Mouse (Mus musculus): ENCODE data around the gene Mrpl55. TPM values are rescaled to one million over a fixed set of nuclear protein-coding genes. Genes with fewer than 3 reads are reported as not detected.

The Mrpl55 gene
- total and polyA plus RNA-seq, 3 experiments = 68.5 to 75.5 TPM; not detected in 1

- TF ChIP-seq RAD21 (IDR thresholded peaks at IDR 0.05; ENCODE audit: low read depth, low read length) (no peak), ZMIZ1 (IDR thresholded peaks at IDR 0.05; ENCODE audit: low read depth, low read length) (no peak), SMC3 (IDR thresholded peaks at IDR 0.05; ENCODE audit: low read depth, low read length) (no peak), KAT2A (conservative IDR thresholded peaks at IDR 0.05; ENCODE audit: low read depth, low read length) (no peak), USF1 (IDR thresholded peaks at IDR 0.05; ENCODE audit: low read depth, low read length) (no peak), POLR2A (IDR thresholded peaks at IDR 0.05; ENCODE audit: control insufficient read depth in 1 of 2, insufficient read depth in 1 of 2, low read depth in 1 of 2, low read length in 2 of 2, poor library complexity in 1 of 2) (no peak; a peak in 1 of 4 replicates), EP300 (IDR thresholded peaks at IDR 0.05; ENCODE audit: low read depth in 1 of 2, low read length in 2 of 2) (peak; percentile 41 to 45; a peak in 2 of 4 replicates), ETS1 (IDR thresholded peaks at IDR 0.05; ENCODE audit: low read depth, low read length) (peak; percentile 55; the same call in 1 of the 2 replicates), ZNF384 (IDR thresholded peaks at IDR 0.05; ENCODE audit: low read depth, low read length) (no peak), ZKSCAN1 (IDR thresholded peaks at IDR 0.05; ENCODE audit: low read depth, low read length) (no peak), CHD2 (IDR thresholded peaks at IDR 0.05; ENCODE audit: low read length) (no peak), UBTF (IDR thresholded peaks at IDR 0.05; ENCODE audit: borderline replicate concordance, insufficient read depth, low read depth, low read length) (no peak), ZC3H11A (IDR thresholded peaks at IDR 0.05; ENCODE audit: low read depth, low read length) (no peak)
These were observed 22.2 kb downstream of the Mrpl55 start (continued) for GRCm38 (mm10) chr11:59224470-59224869.

- Histone ChIP-seq H3K9me3 (replicated peaks; ENCODE audit: insufficient read depth, low read length) (no peaks in the 10 kb centered on the region), H3K27ac (ENCODE audit: control insufficient read depth, low read depth, low read length) (peak overlapping the region; percentile 11; the same call in 1 of the 2 replicates), H3K9ac (ENCODE audit: control insufficient read depth, low read depth, low read length, poor library complexity, severe bottlenecking) (no peak overlapping the region), H3K4me3 (ENCODE audit: control insufficient read depth in 1 of 2, insufficient read depth in 1 of 2, low read depth in 2 of 2, low read length in 2 of 2) (no peak overlapping the region; a peak in 1 of 4 replicates), H3K27me3 (ENCODE audit: control insufficient read depth in 1 of 2, insufficient read depth in 2 of 2, low read length in 2 of 2) (no peaks in the 10 kb centered on the region), H3K79me2 (ENCODE audit: control insufficient read depth, insufficient read depth, low read length, poor library complexity) (peaks cover 81% of the 10 kb centered on the region), H3K36me3 (ENCODE audit: control insufficient read depth in 1 of 2, insufficient read depth in 2 of 2, low read length in 2 of 2) (peaks cover 11 to 73% of the 10 kb centered on the region in 2 experiments; a peak in 3 of 4 replicates), H3K4me1 (ENCODE audit: control insufficient read depth in 1 of 2, insufficient read depth in 2 of 2, low read length in 2 of 2) (peaks cover 34 to 53% of the 10 kb centered on the region in 2 experiments)
- DNase-seq (ENCODE audit: low read depth, low spot score) = peak; percentile 42
- no peak for TF ChIP-seq SMC3 (IDR thresholded peaks at IDR 0.05; ENCODE audit: low read depth, low read length)
- no peak for TF ChIP-seq BHLHE40 (IDR thresholded peaks at IDR 0.05; ENCODE audit: borderline replicate concordance, low read depth, low read length)
- TF ChIP-seq EP300 (IDR thresholded peaks at IDR 0.05; ENCODE audit: low read depth in 1 of 2, low read length in 2 of 2) = peak in 1 of 2 experiments; percentile 53; a peak in 2 of 4 replicates
- peak; percentile 35; the same call in 1 of the 2 replicates for TF ChIP-seq SIN3A (IDR thresholded peaks at IDR 0.05; ENCODE audit: low read length)
- no peak for TF ChIP-seq GABPA (IDR thresholded peaks at IDR 0.05; ENCODE audit: low read depth, low read length)
- no peak for TF ChIP-seq NELFE (IDR thresholded peaks at IDR 0.05; ENCODE audit: low read depth, low read length)
- TF ChIP-seq MXI1 (IDR thresholded peaks at IDR 0.05; ENCODE audit: low read depth, low read length) = no peak; the same call in 1 of the 2 replicates
- TF ChIP-seq E2F4 (IDR thresholded peaks at IDR 0.05; ENCODE audit: borderline replicate concordance, low read depth, low read length) = no peak
- TF ChIP-seq ZNF384 (IDR thresholded peaks at IDR 0.05; ENCODE audit: low read depth, low read length) = no peak
- peak; percentile 32 for TF ChIP-seq TAL1 (IDR thresholded peaks at IDR 0.05; ENCODE audit: low read length)
- no peak for TF ChIP-seq UBTF (IDR thresholded peaks at IDR 0.05; ENCODE audit: borderline replicate concordance, insufficient read depth, low read depth, low read length)
- TF ChIP-seq POLR2AphosphoS5 (IDR thresholded peaks at IDR 0.05; ENCODE audit: borderline replicate concordance, low read depth, low read length) = no peak
- peak; percentile 71 for TF ChIP-seq TCF12 (IDR thresholded peaks at IDR 0.05; ENCODE audit: low read depth, low read length)
- TF ChIP-seq USF2 (IDR thresholded peaks at IDR 0.05; ENCODE audit: borderline replicate concordance in 1 of 2, insufficient read depth in 1 of 2, low read depth in 1 of 2, low read length in 2 of 2) = no peak
- peak; percentile 47 for TF ChIP-seq ETS1 (IDR thresholded peaks at IDR 0.05; ENCODE audit: low read depth, low read length)
- TF ChIP-seq POLR2AphosphoS2 (IDR thresholded peaks at IDR 0.05; ENCODE audit: low read length) = no peak
- no peak for TF ChIP-seq CHD1 (IDR thresholded peaks at IDR 0.05; ENCODE audit: low read depth, low read length)
- no peak for TF ChIP-seq MYB (IDR thresholded peaks at IDR 0.05; ENCODE audit: low read depth, low read length)
- TF ChIP-seq ELF1 (IDR thresholded peaks at IDR 0.05; ENCODE audit: low read depth, low read length) = no peak
- peak; percentile 63; the same call in 1 of the 2 replicates for TF ChIP-seq MAZ (IDR thresholded peaks at IDR 0.05; ENCODE audit: low read depth, low read length)
- TF ChIP-seq RCOR1 (IDR thresholded peaks at IDR 0.05; ENCODE audit: low read depth, low read length) = peak; percentile 97
- TF ChIP-seq NRF1 (IDR thresholded peaks at IDR 0.05; ENCODE audit: insufficient read depth, low read depth, low read length, poor library complexity, severe bottlenecking) = no peak
- TF ChIP-seq USF1 (IDR thresholded peaks at IDR 0.05; ENCODE audit: low read depth, low read length) = no peak
- no peak for TF ChIP-seq CHD2 (IDR thresholded peaks at IDR 0.05; ENCODE audit: low read length)
- no peak for TF ChIP-seq JUND (IDR thresholded peaks at IDR 0.05; ENCODE audit: low read depth, low read length)
- no peak for TF ChIP-seq POLR2A (IDR thresholded peaks at IDR 0.05; ENCODE audit: control insufficient read depth in 1 of 2, insufficient read depth in 1 of 2, low read depth in 1 of 2, low read length in 2 of 2, poor library complexity in 1 of 2)
- TF ChIP-seq MEF2A (IDR thresholded peaks at IDR 0.05; ENCODE audit: extremely low read depth, insufficient replicate concordance, low read depth, low read length, poor library complexity, severe bottlenecking) = no peak
- TF ChIP-seq ZC3H11A (IDR thresholded peaks at IDR 0.05; ENCODE audit: low read depth, low read length) = no peak
These were observed 22.9 kb downstream of the Mrpl55 start for GRCm38 (mm10) chr11:59225167-59225566.
